Mouse (Mus musculus) frontal cortex, adult 2 months (tissue): ENCODE measurements at regions not wholly inside any gene's neighbourhood (a gene's known extent, or its start where the extent isn't known, plus 50 kb on each side); places are given as distances from the start of the nearest gene placed in this dataset.

Source experiments
- DNase-seq, 2 experiments: peaks; one replicate each; pipeline ENCODE4 v3.0.0; 2022; ENCODE audit warnings: low spot score in 1 of 2; ENCODE audit errors: extremely low spot score in 1 of 2

- DNase-seq, result no peak
Measured at GRCm38 (mm10) chr5:132858846-132859510, 315.8 kb upstream of the Auts2 start.

GRCm38 (mm10) chr5:132855619-132856510 lies 312.7 kb upstream of the Auts2 start:
- DNase-seq, result no peak

GRCm38 (mm10) chr5:132850770-132851169 lies 307.6 kb upstream of the Auts2 start:
- no peak for DNase-seq

- no peak for DNase-seq
Measured at GRCm38 (mm10) chr5:132848086-132848485, 304.9 kb upstream of the Auts2 start.

GRCm38 (mm10) chr5:132843284-132843683 lies 300.1 kb upstream of the Auts2 start:
- no peak for DNase-seq

GRCm38 (mm10) chr5:132841794-132842193 lies 298.6 kb upstream of the Auts2 start:
- DNase-seq, result no peak

- DNase-seq, result no peak
Measured at GRCm38 (mm10) chr5:132837420-132837819, 294.3 kb upstream of the Auts2 start.

- DNase-seq, result no peak
Measured at GRCm38 (mm10) chr5:132828993-132829392, 285.8 kb upstream of the Auts2 start.

GRCm38 (mm10) chr5:132827555-132828333 lies 284.6 kb upstream of the Auts2 start:
- DNase-seq, result peak in 1 of 2 experiments; percentile 5

GRCm38 (mm10) chr5:132826009-132826408 lies 282.9 kb upstream of the Auts2 start:
- no peak for DNase-seq

- no peak for DNase-seq
Measured at GRCm38 (mm10) chr5:132817665-132818064, 274.5 kb upstream of the Auts2 start.

GRCm38 (mm10) chr5:132809181-132809580 lies 266.0 kb upstream of the Auts2 start:
- no peak for DNase-seq

- no peak for DNase-seq
Measured at GRCm38 (mm10) chr5:132796061-132796460, 252.9 kb upstream of the Auts2 start.

GRCm38 (mm10) chr5:132792484-132792883 lies 249.3 kb upstream of the Auts2 start:
- no peak for DNase-seq

GRCm38 (mm10) chr5:132785291-132785690 lies 242.1 kb upstream of the Auts2 start:
- no peak for DNase-seq

- DNase-seq, result peak in 1 of 2 experiments; percentile 41
Measured at GRCm38 (mm10) chr5:132784791-132785190, 241.6 kb upstream of the Auts2 start.

- no peak for DNase-seq
Measured at GRCm38 (mm10) chr5:132774141-132774680, 231.1 kb upstream of the Auts2 start.

GRCm38 (mm10) chr5:132760396-132760795 lies 217.3 kb upstream of the Auts2 start:
- DNase-seq, result no peak

- DNase-seq, result no peak
Measured at GRCm38 (mm10) chr5:132759751-132760150, 216.6 kb upstream of the Auts2 start.

GRCm38 (mm10) chr5:132758941-132759340 lies 215.8 kb upstream of the Auts2 start:
- peak in 1 of 2 experiments; percentile 5 for DNase-seq

- no peak for DNase-seq
Measured at GRCm38 (mm10) chr5:132737966-132738365, 194.8 kb upstream of the Auts2 start.
